Mouse (Mus musculus) ES-Bruce4 (cell line): ENCODE measurements around the gene Coro2a. TPM values are rescaled to one million over a fixed set of nuclear protein-coding genes. Genes with fewer than 3 reads are reported as not detected.
A peak's percentile ranks its signal among the peaks of the same experiment; 100 is the strongest.
"Not testable (repeated sequence)": the region's sequence is repeated elsewhere in the genome, so short reads cannot be mapped to it uniquely, and the experiment has no call there.

Source experiments
- H3K27ac ChIP-seq: 2 replicates; pipeline ENCODE4 v1.5.1; 2012; ENCODE audit warnings: low read length, inconsistent platforms; ENCODE audit not compliant: insufficient read depth
- H3K27me3 ChIP-seq: 2 replicates; pipeline ENCODE4 v1.6.1; 2012; ENCODE audit warnings: mild to moderate bottlenecking, low read length, inconsistent platforms; ENCODE audit not compliant: control insufficient read depth, poor library complexity, insufficient read depth, severe bottlenecking
- H3K36me3 ChIP-seq: 2 replicates; pipeline ENCODE4 v1.6.1; 2012; ENCODE audit warnings: inconsistent platforms, mild to moderate bottlenecking, low read length, moderate library complexity; ENCODE audit not compliant: control insufficient read depth, poor library complexity, insufficient read depth, severe bottlenecking
- H3K4me1 ChIP-seq: one replicate; pipeline ENCODE4 v1.8.1; 2011; ENCODE audit warnings: low read length; ENCODE audit not compliant: control insufficient read depth, insufficient read depth
- H3K4me3 ChIP-seq: 2 replicates; pipeline ENCODE4 v1.5.1; 2011; ENCODE audit warnings: low read depth, mild to moderate bottlenecking, low read length
- H3K9ac ChIP-seq: 2 replicates; pipeline ENCODE4 v1.6.1; 2012; ENCODE audit warnings: low read depth, mild to moderate bottlenecking, inconsistent platforms; ENCODE audit not compliant: poor library complexity, severe bottlenecking
- H3K9me3 ChIP-seq: replicated peaks from 2 replicates; pipeline ENCODE4 v1.6.1; 2012; ENCODE audit warnings: mild to moderate bottlenecking, low read length, inconsistent platforms; ENCODE audit not compliant: control insufficient read depth, poor library complexity, insufficient read depth, severe bottlenecking
- CTCF ChIP-seq: IDR thresholded peaks from one replicate; pipeline ENCODE4 v1.8.1; 2011; ENCODE audit warnings: low read depth, low read length
- EP300 ChIP-seq: IDR thresholded peaks from 2 replicates; pipeline ENCODE4 v1.6.1; 2011; ENCODE audit warnings: low read depth, low read length; ENCODE audit not compliant: insufficient read depth
- POLR2A ChIP-seq: IDR thresholded peaks from one replicate; pipeline ENCODE4 v1.8.1; 2011; ENCODE audit warnings: low read length; ENCODE audit not compliant: insufficient read depth
- polyA plus RNA-seq: library from polyadenylated mRNA; stranded (reverse); fragments of >200 nt; gene quantifications from 2 replicates; pipeline ENCODE4 v1.2.4, GENCODE M21; 2011; ENCODE audit warnings: low read depth; ENCODE audit not compliant: missing spikeins, insufficient read depth, insufficient read length

Coro2a gene
- polyA plus RNA-seq, 1 experiment, result 13.1 TPM

- no peak overlapping the region for H3K27ac ChIP-seq
- no peaks in the 10 kb centered on the region for H3K36me3 ChIP-seq
- H3K4me1 ChIP-seq, result no peaks in the 10 kb centered on the region
- H3K9me3 ChIP-seq, result no peaks in the 10 kb centered on the region
- no peak overlapping the region for H3K4me3 ChIP-seq
- no peak overlapping the region for H3K9ac ChIP-seq
- no peaks in the 10 kb centered on the region for H3K27me3 ChIP-seq
- TF ChIP-seq CTCF (peak; percentile 40), EP300 (no peak)
Observed at GRCm38 (mm10) chr4:46611181-46611580, 9.2 kb upstream of the Coro2a start.

GRCm38 (mm10) chr4:46607601-46608000 lies 5.6 kb upstream of the Coro2a start:
- Histone ChIP-seq H3K4me3 (no peak overlapping the region), H3K4me1 (no peaks in the 10 kb centered on the region), H3K27ac (no peak overlapping the region), H3K27me3 (no peaks in the 10 kb centered on the region), H3K9me3 (no peaks in the 10 kb centered on the region), H3K36me3 (no peaks in the 10 kb centered on the region), H3K9ac (no peak overlapping the region)
- TF ChIP-seq POLR2A (no peak), EP300 (no peak), CTCF (no peak)

GRCm38 (mm10) chr4:46605451-46605850 lies 3.4 kb upstream of the Coro2a start:
- Histone ChIP-seq H3K4me1 (no peaks in the 10 kb centered on the region), H3K27me3 (0 out of 2 replicates have a peak, but pooled peaks cover 4% of the 10 kb centered on the region), H3K36me3 (no peaks in the 10 kb centered on the region), H3K9ac (no peak overlapping the region), H3K9me3 (no peaks in the 10 kb centered on the region), H3K27ac (no peak overlapping the region), H3K4me3 (no peak overlapping the region)
- TF ChIP-seq EP300 (no peak), POLR2A (no peak), CTCF (no peak)

GRCm38 (mm10) chr4:46602704-46603103 lies 702 bp upstream of the Coro2a start:
- no peak overlapping the region for H3K9ac ChIP-seq
- no peaks in the 10 kb centered on the region for H3K36me3 ChIP-seq
- H3K27me3 ChIP-seq, result 0 out of 2 replicates have a peak, but pooled peaks cover 4% of the 10 kb centered on the region
- H3K9me3 ChIP-seq, result no peaks in the 10 kb centered on the region
- no peaks in the 10 kb centered on the region for H3K4me1 ChIP-seq
- H3K4me3 ChIP-seq, result no peak overlapping the region
- no peak overlapping the region for H3K27ac ChIP-seq
- TF ChIP-seq CTCF (no peak), POLR2A (no peak), EP300 (no peak)

- Histone ChIP-seq H3K27me3 (0 out of 2 replicates have a peak, but pooled peaks cover 4% of the 10 kb centered on the region), H3K4me3 (peak overlapping the region; percentile 77), H3K4me1 (no peaks in the 10 kb centered on the region), H3K36me3 (no peaks in the 10 kb centered on the region), H3K9ac (peak overlapping the region; percentile 76), H3K27ac (no peak overlapping the region), H3K9me3 (no peaks in the 10 kb centered on the region)
- TF ChIP-seq POLR2A, result no peak
- no peak for TF ChIP-seq CTCF
- no peak for TF ChIP-seq EP300
Observed at GRCm38 (mm10) chr4:46601258-46601843, 651 bp downstream of the Coro2a start.

GRCm38 (mm10) chr4:46600473-46601257 lies 1.3 kb downstream of the Coro2a start:
- Histone ChIP-seq H3K9ac (peak overlapping the region; percentile 76), H3K4me3 (peak overlapping the region; percentile 77), H3K9me3 (no peaks in the 10 kb centered on the region), H3K27me3 (0 out of 2 replicates have a peak, but pooled peaks cover 4% of the 10 kb centered on the region), H3K27ac (no peak overlapping the region), H3K36me3 (no peaks in the 10 kb centered on the region), H3K4me1 (no peaks in the 10 kb centered on the region)
- no peak for TF ChIP-seq POLR2A
- no peak for TF ChIP-seq CTCF
- no peak for TF ChIP-seq EP300

- not testable (repeated sequence) for H3K36me3 ChIP-seq, H3K9ac ChIP-seq, H3K4me1 ChIP-seq, H3K27me3 ChIP-seq, H3K9me3 ChIP-seq, H3K4me3 ChIP-seq, H3K27ac ChIP-seq
Observed at GRCm38 (mm10) chr4:46599609-46600008, 2.4 kb downstream of the Coro2a start.
